Mouse (Mus musculus): ENCODE data around the gene Adk.

GRCm38 (mm10) chr14:21463117-21463712, 410.8 kb downstream of the Adk start:
- TF ChIP-seq CTCF (IDR thresholded peaks at IDR 0.05; ENCODE audit: low read depth) (no peak), EP300 (IDR thresholded peaks at IDR 0.05; ENCODE audit: low read depth) (no peak)
